Mouse (Mus musculus) thymus, postnatal 25 days (tissue): ENCODE measurements around the gene Olfr1375.
"Not testable (repeated sequence)": the region's sequence is repeated elsewhere in the genome, so short reads cannot be mapped to it uniquely, and the experiment has no call there.

Source experiments
- DNase-seq: peaks from one replicate; pipeline ENCODE4 v3.0.0; 2022

Olfr1375 gene

DNA sequence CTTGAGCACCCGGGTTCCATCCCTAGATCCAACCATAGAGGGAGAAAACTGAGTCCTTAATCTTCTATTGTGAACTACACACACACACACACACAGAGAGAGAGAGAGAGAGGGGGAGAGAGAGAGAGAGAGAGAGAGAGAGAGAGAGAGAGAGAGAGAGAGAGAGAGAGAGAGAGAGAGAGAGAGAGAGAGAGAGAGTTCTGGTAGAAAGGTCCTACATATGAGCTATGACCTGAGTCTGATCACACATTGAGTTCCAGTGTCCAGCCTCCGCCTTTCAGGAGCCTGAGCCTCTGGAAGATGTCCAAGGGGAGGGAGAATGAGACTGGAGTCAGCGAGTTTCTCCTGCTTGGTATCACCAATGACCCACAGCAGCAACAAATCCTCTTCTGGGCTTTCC lies at the start of gene Olfr1375:
TSS of gene Olfr1375 (plus strand) at position 301 of the 400 bp plus-strand sequence.
- DNase-seq = not testable (repeated sequence)

DNA sequence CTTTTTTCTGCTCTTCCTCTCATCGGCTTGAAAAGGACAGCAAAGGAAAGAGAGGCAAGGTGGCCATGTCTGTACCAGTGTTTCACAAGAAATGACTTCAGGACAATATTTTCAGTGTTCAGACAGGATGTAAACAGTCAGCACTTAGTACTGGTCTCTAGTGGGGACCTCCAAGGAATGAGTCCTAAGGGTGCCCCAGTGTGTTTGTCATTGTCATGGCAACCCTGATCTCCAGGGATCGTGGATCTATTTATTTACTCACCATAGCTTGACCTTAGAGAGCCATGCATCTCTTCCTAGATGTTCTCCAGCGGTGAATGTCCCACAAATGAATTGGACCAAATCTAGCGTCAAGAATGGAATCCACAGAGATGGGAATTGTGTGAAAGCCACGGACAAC lies 44.6 kb upstream of the Olfr1375 start, which contains the start of gene Olfr51:
TSS of gene Olfr51 (plus strand) at position 301 of the 400 bp plus-strand sequence.
- DNase-seq = no peak

DNA sequence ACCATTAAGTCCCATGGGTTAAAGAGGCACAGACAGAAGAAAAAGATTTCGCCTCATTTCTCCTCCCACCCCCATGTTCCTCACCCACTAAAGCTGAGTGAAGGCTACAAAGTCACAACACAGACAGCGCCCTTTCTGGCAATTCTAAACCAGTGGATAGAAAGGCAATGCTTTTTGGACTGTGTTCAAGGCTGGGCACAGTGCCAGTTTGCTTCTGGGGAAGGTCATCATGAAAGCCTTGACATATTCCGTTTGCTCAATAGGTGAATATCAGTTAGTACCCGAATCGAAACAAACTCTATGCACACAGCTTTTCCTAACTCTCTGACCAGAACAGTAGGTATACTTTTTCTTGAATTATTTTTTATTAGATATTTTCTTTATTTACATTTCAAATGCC lies 36.1 kb upstream of the Olfr1375 start:
- DNase-seq = no peak

DNA sequence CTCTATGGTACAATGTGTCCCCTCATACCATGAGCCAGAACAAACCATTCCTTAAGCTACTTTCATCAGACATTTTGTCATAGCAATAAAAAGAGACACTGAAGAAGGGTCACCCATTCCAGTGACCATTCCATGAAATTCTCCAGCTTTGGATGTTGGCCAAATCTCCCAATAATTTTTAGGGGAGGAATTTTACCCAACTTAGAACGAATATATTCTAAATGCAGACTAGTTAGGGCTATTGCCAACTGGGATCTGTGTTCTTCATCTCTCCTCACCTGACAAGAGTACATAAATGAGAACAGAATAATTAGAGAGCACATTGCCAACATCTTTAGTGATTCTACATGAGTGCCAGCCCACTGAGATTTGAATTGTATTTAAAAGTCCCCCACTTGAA lies 34.0 kb upstream of the Olfr1375 start, which contains the start of gene Olfr54:
TSS of gene Olfr54 (plus strand) at position 301 of the 400 bp plus-strand sequence.
- no peak for DNase-seq

DNA sequence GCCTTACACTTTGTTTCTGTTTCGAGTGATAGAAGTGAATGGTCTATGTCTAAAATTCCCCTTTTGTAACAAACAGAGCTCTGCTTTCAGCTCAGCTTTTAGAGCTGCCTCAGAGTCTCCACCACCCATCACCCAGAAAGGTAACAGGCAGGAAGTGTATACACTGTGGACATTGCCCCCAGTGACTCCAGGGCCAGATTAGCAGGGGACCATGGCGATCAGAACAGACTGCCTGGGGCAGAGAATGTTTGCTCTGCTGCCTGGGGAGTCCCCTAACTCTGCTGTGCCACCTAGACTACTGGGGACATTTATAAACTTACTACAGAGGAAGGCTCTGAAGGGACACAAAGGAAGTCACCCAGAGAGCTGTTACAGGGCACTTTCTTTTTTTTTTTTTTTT lies 31.6 kb upstream of the Olfr1375 start:
- DNase-seq = no peak

DNA sequence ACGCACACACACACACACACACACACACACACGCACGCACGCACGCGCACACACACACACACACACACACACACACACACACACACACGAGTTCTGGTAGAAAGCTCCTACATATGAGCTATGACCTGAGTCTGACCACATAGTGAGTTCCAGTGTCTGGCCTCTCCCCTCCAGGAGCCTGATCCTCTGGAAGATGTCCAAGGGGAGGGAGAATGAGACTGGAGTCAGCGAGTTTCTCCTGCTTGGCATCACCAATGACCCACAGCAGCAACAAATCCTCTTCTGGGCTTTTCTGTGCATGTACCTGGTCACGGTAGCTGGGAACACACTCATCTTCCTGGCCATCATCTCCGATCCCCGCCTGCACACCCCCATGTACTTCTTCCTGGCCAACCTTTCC lies 21.1 kb upstream of the Olfr1375 start:
- not testable (repeated sequence) for DNase-seq

DNA sequence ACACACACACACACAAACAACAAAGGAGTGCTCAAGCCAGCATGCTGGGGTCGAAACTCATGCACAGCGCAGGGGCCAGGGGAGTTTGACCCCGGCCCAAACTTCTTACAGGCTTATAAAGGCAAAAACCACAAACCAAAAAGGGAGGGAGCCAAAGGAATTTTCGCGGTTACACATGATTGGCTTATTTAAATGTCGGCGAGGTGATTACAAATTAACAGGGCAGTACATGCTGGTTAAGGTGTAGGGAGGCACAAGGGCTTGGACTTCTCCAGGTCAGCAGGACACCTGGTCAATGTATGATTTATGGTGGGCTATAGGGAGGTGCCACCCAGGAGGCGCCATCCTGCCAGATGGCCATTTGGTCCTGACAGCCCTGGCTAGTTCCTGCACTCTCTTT lies 18.5 kb upstream of the Olfr1375 start:
- not testable (repeated sequence) for DNase-seq

DNA sequence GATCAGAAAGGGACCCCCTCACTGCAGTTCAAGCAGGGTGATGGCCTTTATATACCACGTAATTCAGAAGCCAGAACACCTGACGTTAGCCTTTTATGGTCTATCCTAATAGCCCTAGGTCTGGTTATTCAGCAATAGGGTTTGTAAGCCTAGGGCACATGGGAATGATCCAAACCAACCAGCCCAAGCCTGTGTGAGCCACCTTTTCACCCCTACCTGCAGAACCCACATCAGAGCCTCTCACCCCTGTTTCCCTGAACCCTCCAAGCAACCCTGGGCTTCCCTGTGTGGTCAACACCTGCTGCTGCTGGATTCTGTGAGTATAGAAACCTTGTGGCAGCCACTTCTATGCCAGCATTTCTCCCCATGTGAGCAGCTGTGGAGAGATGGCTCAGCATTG lies 17.7 kb upstream of the Olfr1375 start:
- no peak for DNase-seq

DNA sequence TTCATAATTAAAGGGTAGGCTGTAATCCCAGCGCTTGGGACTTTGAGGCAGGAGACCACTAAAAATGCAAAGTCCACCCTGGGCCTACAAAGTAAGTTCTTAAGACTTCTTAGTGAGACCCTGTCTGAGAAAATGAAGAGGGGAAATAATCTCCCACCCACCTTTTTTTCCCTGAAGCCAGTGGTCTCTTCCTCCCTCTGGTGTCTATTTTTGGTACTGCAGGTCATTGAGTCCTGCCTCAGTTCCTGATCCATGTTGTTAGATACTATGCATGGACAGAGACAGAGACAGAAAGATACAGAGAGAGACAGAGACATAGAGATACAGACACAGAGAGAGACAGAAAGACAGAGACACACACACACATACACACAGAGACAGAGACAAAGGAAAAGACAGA lies 15.1 kb upstream of the Olfr1375 start:
- DNase-seq = peak; percentile 3

DNA sequence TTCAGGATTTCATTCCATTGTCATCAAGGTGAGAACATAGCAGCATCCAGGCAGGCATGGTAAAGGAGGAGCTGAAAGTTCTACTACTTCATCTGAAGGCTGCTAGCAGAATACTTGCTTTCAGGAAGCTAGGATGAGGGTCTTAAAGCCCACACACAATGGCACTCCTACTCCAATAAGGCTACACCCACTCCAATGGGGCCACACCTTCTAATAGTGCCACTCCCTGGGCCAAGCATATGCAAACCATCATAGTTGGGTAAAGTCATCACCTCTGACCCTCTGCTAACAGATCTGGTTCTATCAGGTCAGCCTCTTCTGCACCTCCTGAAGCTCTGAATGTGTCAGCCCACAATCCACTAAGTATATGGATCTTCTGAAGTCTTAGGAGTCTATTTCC lies 13.8 kb upstream of the Olfr1375 start:
- not testable (repeated sequence) for DNase-seq

DNA sequence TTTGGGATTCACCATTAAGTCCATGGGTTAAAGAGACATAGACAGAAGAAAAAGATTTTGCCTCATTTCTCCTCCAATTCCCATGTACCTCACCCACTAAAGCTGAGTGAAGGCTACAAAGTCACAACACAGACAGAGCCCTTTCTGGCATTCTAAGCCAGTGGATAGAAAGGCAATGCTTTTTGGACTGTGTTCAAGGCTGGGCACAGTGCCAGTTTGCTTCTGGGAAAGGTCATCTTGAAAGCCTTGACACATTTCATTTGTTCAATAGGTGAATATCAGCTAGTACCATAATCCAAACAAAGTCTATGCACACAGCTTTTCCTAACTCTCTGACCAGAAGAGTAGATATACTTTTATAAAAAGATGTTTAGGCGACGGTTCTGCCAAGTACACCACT lies 12.0 kb upstream of the Olfr1375 start:
- no peak for DNase-seq

DNA sequence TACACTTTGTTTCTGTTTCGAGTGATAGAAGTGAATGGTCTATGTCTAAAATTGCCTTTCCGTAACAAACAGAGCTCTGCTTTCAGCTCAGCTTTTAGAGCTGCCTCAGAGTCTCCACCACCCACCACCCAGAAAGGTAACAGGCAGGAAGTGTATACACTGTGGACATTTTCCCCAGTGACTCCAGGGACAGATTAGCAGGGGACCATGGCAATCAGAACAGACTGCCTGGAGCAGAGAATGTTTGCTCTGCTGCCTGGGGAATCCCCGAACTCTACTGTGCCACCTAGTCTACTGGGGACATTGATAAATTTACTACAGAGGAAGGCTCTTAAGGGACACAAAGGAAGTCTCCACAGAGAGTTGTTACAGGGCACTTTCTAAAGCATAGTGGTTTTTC lies 3.1 kb upstream of the Olfr1375 start:
- DNase-seq = not testable (repeated sequence)

DNA sequence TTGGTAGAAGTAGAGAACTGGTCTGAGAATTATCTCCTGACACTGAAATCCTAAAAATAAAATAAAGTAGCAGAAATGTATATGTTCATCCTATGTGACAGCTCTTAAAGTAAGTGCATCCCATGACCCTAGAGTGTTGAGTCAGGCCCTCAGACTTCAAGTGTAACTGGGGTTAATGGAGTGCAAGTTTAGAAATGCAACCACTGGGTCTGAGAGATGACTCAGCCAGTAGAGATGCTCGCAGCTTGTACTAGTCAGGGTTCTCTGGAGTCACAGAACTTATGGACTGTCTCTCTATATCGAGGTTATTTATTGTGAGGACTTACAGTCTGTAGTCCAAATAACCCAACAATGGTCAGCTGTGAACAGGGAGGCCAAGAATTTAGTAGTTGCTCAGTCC lies 3.8 kb downstream of the Olfr1375 start:
- DNase-seq = no peak

DNA sequence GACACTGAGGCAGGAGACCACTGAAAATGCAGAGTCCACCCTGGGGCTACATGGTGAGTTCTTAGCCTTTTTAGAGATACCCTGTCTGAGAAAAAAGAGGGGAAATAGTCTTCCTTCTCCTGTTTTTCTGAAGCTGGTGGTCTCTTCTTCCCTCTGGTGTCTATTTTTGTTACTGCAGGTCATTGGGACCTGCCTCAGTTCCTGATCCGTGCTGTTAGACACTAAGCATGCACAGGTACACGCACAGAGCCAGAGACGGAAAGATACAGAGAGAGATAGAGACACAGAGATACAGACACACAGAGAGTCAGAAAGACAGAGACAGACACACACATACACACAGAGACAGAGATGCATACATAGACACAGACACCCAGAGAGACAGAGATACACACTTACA lies 5.3 kb downstream of the Olfr1375 start:
- DNase-seq = no peak

DNA sequence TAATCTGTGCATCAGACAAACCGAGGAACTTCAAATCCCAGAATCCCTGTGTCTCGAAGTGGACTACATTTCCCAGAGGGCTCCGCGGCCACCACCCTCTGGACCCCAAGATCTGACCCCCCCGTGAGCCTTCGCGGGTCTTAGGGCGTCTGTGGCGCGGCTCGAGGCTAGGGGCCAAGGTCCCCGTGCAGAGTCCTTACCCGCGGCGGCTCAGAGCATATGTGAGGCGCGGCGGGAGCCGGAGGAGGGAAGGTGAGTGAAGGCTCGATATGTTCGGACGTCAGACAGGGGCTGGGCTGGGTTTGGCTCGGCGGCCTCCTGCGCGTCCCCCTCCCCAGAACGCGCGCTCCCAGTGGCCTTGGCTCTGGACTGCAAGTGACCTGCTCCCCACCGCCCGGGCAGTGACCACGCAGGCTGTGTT lies 11.3 kb downstream of the Olfr1375 start, which contains the start of gene Zfp354a:
TSS of gene Zfp354a (plus strand) at position 107 of the 421 bp plus-strand sequence.
- no peak for DNase-seq

DNA sequence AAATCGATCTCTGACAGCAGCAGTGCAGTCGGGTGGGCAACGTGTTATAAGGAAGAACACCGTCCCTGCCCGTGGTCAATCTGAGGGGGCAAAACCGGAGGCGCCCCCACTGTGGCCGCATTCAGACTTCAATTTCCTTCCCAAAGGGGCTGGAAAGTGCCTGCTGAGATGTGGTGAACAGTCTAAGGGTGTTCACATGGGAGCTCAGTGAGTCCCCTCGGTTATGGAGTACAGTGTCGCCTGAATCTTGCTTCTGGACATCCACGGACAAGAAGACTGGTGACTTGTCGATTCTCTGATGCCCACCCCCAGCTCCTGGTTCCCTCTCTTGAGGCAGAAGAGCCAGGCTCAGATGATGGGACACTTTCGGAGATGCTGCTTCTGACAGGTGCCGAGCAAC lies 11.7 kb downstream of the Olfr1375 start:
- no peak for DNase-seq

DNA sequence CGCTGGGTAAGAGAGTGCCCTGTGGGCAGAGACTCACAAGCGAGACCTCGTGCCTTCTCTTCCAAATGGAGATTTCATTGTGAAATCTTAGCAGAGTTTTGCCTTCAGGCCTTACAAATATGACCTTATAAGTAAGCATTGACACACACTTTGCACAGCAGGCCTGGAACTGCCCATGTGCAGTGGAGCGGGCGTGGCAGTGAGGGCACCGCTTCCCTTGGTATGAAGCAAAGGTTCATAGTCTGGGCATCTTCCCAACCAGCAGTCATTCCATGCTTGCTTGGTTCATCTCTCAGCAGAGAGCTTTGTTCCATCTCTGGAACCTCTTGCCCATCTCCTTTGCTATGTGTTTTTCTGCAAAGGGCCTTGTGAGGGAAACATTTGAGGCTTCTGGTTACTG lies 13.1 kb downstream of the Olfr1375 start:
- DNase-seq = no peak

DNA sequence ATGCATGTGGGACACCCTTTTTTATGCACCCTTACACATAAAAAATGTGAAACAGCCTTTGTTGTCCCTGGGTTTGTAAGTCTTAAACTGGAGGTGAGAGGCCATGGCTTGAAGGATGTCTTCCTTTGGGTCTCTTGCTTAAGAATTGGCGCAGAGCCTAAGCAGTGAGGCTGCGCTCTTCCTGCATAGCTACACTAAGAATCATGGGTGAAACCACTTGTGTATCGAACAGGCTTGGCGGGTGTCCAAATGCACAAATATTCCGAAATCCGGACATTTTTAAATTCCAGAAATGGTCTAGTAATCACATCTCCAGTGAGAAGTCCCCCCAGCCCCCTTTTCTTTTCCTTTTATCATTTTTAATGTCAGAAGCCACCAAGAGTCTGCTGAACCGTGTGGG lies 15.4 kb downstream of the Olfr1375 start:
- no peak for DNase-seq

DNA sequence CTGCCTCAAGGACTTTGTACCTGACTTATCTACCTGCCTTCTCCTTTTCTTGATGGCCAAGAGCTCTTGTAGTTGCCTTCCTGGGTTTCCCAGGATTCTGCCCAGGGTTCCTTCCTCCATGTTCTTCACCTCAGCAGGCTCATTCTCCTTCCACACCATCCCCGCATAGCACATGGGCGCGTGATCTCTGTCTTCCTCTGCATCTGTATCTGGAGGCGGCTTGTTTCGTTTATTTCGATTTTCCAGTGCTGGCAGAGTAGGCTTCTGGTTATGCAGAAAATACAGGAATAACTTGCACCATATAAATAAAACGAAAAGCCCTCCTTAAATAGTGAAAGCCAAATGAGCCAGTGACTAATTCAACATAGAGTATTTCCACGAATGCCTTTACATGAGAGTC lies 15.9 kb downstream of the Olfr1375 start:
- DNase-seq = no peak

DNA sequence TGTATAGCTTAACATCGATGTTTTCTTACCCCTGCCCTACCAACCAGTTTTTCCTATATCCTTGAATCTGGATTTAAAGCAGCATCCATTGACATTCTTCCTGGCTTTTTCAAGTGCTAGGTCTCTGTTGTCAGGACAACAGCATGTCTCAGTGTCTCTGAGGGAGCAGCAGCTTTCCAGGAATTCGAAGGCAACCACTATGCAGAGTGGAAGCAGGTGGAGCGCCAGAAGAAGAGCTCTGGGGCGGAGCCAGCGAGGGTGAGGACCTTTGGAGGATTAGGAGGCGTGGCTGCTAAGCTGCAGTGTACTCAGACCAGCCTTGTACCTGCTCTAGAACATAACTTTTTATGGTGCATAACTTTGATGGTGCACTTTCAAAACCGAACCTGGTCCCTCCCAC lies 36.6 kb downstream of the Olfr1375 start:
- no peak for DNase-seq

DNA sequence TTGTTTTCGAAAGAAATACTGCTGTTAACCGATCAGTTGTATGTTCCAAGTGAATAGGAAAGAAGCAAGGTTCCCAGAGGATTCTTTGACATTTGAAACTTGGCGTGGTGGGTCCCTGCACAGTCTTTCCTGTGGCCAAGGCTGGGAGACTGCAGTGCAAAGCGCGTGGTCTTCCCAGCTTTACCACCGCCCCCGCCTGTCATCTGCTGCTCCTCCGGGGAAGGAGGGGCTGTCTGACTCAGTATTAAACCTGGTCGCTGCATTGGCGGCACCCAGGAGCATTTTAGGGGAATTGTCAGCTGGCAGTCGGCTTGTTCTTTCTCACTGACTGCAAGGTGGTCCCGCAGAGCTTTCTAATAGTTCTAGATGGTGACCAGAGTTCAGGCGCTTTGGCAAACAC lies 37.4 kb downstream of the Olfr1375 start:
- DNase-seq = no peak
